Mouse (Mus musculus) forebrain, embryonic 12.5 days (tissue): ENCODE data around the gene Il17c. TPM values are rescaled to one million over a fixed set of nuclear protein-coding genes. Genes with fewer than 3 reads are reported as not detected.
A peak's percentile ranks its signal among the peaks of the same experiment; 100 is the strongest.

Experiments
- ATAC-seq: fragments of 200-750 bp; cut with Nextera tagmentation; 2 replicates; pipeline ENCODE4 v1.8.0; 2017; ENCODE audit warnings: moderate TSS enrichment; ENCODE audit not compliant: low FRiP score
- H3K27ac ChIP-seq: fragments of 300-500 bp; sonication (generic); 2 replicates; pipeline ENCODE4 v1.5.1; 2016; ENCODE audit warnings: mild to moderate bottlenecking
- H3K27me3 ChIP-seq: fragments of 300-500 bp; sonication (generic); 2 replicates; pipeline ENCODE4 v1.6.1; 2016; ENCODE audit warnings: mild to moderate bottlenecking
- H3K36me3 ChIP-seq: fragments of 300-500 bp; sonication (generic); replicated peaks from 2 replicates; pipeline ENCODE4 v1.6.1; 2016; ENCODE audit warnings: mild to moderate bottlenecking
- H3K4me1 ChIP-seq: fragments of 300-500 bp; sonication (generic); 2 replicates; pipeline ENCODE4 v1.6.1; 2016
- H3K4me2 ChIP-seq: fragments of 300-500 bp; sonication (generic); 2 replicates; pipeline ENCODE4 v1.6.1; 2016; ENCODE audit warnings: mild to moderate bottlenecking, moderate library complexity
- H3K4me3 ChIP-seq: fragments of 300-500 bp; sonication (generic); replicated peaks from 2 replicates; pipeline ENCODE4 v1.5.1; 2016; ENCODE audit warnings: mild to moderate bottlenecking
- H3K9ac ChIP-seq: fragments of 300-500 bp; sonication (generic); 2 replicates; pipeline ENCODE4 v1.6.1; 2016; ENCODE audit warnings: mild to moderate bottlenecking
- H3K9me3 ChIP-seq: fragments of 300-500 bp; sonication (generic); 2 replicates; pipeline ENCODE4 v1.6.1; 2016
- WGBS: fragments of 180-500 bp; shearing (Covaris S2); methylation state at CpG from one replicate; pipeline ENCODE4 v1.1.7; 2016; 5-methylcytosine and 5-hydroxymethylcytosine counted together
- polyA plus RNA-seq: library from polyadenylated mRNA; unstranded; fragments of >200 nt; fragmentation: Nextera tagmentation; extraction: Ambion mirVana; gene quantifications from 2 replicates; pipeline ENCODE4 v1.2.1, GENCODE M21; 2016

Il17c gene
- not detected in 2 replicates for polyA plus RNA-seq

DNA sequence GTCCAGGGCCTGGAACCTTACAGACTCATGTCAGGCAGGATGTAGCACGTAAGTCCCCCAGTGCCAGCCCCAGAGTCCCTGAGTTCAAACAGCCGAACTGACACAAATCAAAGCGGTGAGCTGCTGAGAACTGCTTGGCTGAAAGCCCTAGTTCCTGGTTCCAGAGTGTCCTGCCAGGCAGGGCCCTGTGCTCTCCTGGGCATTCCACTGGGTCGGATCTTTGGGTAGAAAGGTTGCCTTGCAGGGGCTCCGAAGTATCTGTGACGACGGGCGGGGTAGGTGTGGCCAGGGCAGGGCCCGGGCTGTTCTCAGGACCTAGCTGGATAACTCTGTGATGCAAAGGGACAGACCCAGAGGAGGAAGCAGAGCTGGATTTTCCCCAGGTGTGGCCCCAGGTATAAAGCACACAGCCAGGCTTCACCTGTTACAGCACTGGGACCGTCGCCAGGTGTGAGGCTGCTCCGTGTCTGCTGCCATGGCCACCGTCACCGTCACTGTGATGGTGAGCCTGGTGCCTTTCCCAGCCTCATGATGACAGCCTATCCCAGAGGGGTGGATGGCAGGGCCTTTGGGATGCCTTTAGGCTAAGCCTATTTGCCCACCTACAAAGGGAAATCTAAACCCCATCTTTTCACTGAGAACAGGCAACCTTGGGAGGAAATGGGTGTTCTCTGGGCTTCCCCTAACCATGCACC, at the start of gene Il17c:
Gene Il17c, plus strand, starts transcription at position 645 of the 695 bp plus-strand sequence.
- WGBS = 88% methylated on average over 14 of the region's 14 CpGs

GRCm38 (mm10) chr8:122375320-122375719, 46.5 kb upstream of the Il17c start:
- Histone ChIP-seq H3K36me3 (peaks cover 15% of the 10 kb centered on the region), H3K9ac (no peak overlapping the region), H3K27ac (no peak overlapping the region), H3K4me2 (peak overlapping the region; percentile 88), H3K4me1 (peaks cover 26% of the 10 kb centered on the region), H3K4me3 (0 out of 2 replicates have a peak overlapping the region, but pooled peaks have one; percentile 96), H3K9me3 (no peaks in the 10 kb centered on the region), H3K27me3 (no peaks in the 10 kb centered on the region)
- WGBS = 94% methylated on average over 7 of the region's 7 CpGs
- ATAC-seq = no peak

More for the DNA sequence above, at the start of gene Il17c:
- peaks cover 26% of the 10 kb centered on the region for H3K36me3 ChIP-seq
- no peak for ATAC-seq
- no peak within 1 kb of the TSS for H3K4me3 ChIP-seq
- no peak within 1 kb of the TSS for H3K27ac ChIP-seq
- H3K4me1 ChIP-seq = no peaks in the 10 kb centered on the region; the same call in 1 of the 2 replicates
- no peaks in the 10 kb centered on the region for H3K27me3 ChIP-seq
- H3K4me2 ChIP-seq = no peak within 1 kb of the TSS
- no peak within 1 kb of the TSS for H3K9ac ChIP-seq
- H3K9me3 ChIP-seq = no peaks in the 10 kb centered on the region

- 29% methylated on average over 13 of the region's 13 CpGs for WGBS
- peaks cover 26% of the 10 kb centered on the region for H3K4me1 ChIP-seq
- H3K4me3 ChIP-seq = peak overlapping the region; percentile 96
- H3K27me3 ChIP-seq = no peaks in the 10 kb centered on the region
- H3K9ac ChIP-seq = no peak overlapping the region; the same call in 1 of the 2 replicates
- peak; percentile 50 for ATAC-seq
- peaks cover 19% of the 10 kb centered on the region for H3K36me3 ChIP-seq
- H3K9me3 ChIP-seq = no peaks in the 10 kb centered on the region
- peak overlapping the region; percentile 16; the same call in 1 of the 2 replicates for H3K27ac ChIP-seq
- H3K4me2 ChIP-seq = peak overlapping the region; percentile 88
Measured at GRCm38 (mm10) chr8:122375751-122376364, 46.0 kb upstream of the Il17c start.

- Histone ChIP-seq H3K9ac (peak within 1 kb of the TSS; percentile 88), H3K9me3 (no peaks in the 10 kb centered on the region), H3K27ac (peak within 1 kb of the TSS; percentile 93), H3K36me3 (peaks cover 23% of the 10 kb centered on the region), H3K27me3 (no peaks in the 10 kb centered on the region), H3K4me1 (peaks cover 26% of the 10 kb centered on the region), H3K4me3 (peak within 1 kb of the TSS; percentile 96), H3K4me2 (peak within 1 kb of the TSS; percentile 88)
- peak; percentile 93 for ATAC-seq
- WGBS = under 1% methylated on average over 93 of the region's 107 CpGs
Measured at GRCm38 (mm10) chr8:122376365-122377231, 45.2 kb upstream of the Il17c start, which contains the start of gene Zc3h18. Gene Zc3h18, plus strand, starts transcription at chr8:122376609.

GRCm38 (mm10) chr8:122383039-122383438, 38.8 kb upstream of the Il17c start:
- WGBS = 91% methylated on average over 4 of the region's 4 CpGs

GRCm38 (mm10) chr8:122389357-122389756, 32.5 kb upstream of the Il17c start:
- Histone ChIP-seq H3K4me3 (no peak overlapping the region), H3K36me3 (peaks cover 93% of the 10 kb centered on the region)
- no peak for ATAC-seq

More at GRCm38 (mm10) chr8:122383039-122383438, 38.8 kb upstream of the Il17c start:
- Histone ChIP-seq H3K4me3 (no peak overlapping the region), H3K4me2 (no peak overlapping the region), H3K9ac (no peak overlapping the region), H3K27me3 (no peaks in the 10 kb centered on the region), H3K9me3 (no peaks in the 10 kb centered on the region), H3K36me3 (peaks cover 74% of the 10 kb centered on the region), H3K4me1 (peaks cover 12% of the 10 kb centered on the region), H3K27ac (no peak overlapping the region)
- no peak for ATAC-seq

GRCm38 (mm10) chr8:122390758-122391157, 31.1 kb upstream of the Il17c start:
- WGBS = 95% methylated on average over 3 of the region's 3 CpGs
- H3K36me3 ChIP-seq = peaks cover 91% of the 10 kb centered on the region
- H3K4me3 ChIP-seq = no peak overlapping the region

More at GRCm38 (mm10) chr8:122389357-122389756, 32.5 kb upstream of the Il17c start:
- H3K27me3 ChIP-seq = no peaks in the 10 kb centered on the region
- H3K27ac ChIP-seq = no peak overlapping the region
- no peak overlapping the region for H3K9ac ChIP-seq
- no peaks in the 10 kb centered on the region for H3K4me1 ChIP-seq
- H3K9me3 ChIP-seq = no peaks in the 10 kb centered on the region
- 84% methylated on average over 3 of the region's 3 CpGs for WGBS
- no peak overlapping the region for H3K4me2 ChIP-seq

GRCm38 (mm10) chr8:122393717-122394116, 28.1 kb upstream of the Il17c start:
- H3K36me3 ChIP-seq = peaks cover 83% of the 10 kb centered on the region
- H3K9ac ChIP-seq = no peak overlapping the region
- ATAC-seq = no peak
- H3K4me1 ChIP-seq = no peaks in the 10 kb centered on the region
- H3K27ac ChIP-seq = no peak overlapping the region
- no peak overlapping the region for H3K4me3 ChIP-seq
- no peaks in the 10 kb centered on the region for H3K9me3 ChIP-seq
- H3K4me2 ChIP-seq = no peak overlapping the region
- no peaks in the 10 kb centered on the region for H3K27me3 ChIP-seq

More at GRCm38 (mm10) chr8:122390758-122391157, 31.1 kb upstream of the Il17c start:
- Histone ChIP-seq H3K4me1 (no peaks in the 10 kb centered on the region), H3K9ac (no peak overlapping the region), H3K27ac (no peak overlapping the region), H3K4me2 (no peak overlapping the region), H3K27me3 (no peaks in the 10 kb centered on the region), H3K9me3 (no peaks in the 10 kb centered on the region)
- ATAC-seq = no peak

DNA sequence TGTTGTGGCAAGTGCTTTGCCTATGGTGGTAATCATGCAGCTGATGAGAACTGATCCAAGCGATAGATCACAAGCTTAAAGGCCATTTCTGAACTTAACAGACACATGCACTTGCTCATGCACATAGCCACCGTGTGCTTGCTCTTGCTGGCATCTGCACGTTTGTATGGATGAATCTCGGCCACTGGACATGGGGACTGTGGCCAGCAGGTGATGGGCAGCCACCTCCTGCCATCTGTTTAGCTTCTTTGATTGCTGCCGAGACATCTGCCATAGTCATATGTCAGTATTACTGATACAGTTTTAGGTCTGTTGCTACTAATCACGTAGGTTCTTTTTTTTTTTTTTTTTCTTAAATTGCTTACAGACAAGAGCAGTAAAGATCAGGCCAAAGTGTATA, 26.5 kb upstream of the Il17c start:
- H3K36me3 ChIP-seq = peaks cover 84% of the 10 kb centered on the region
- H3K9ac ChIP-seq = no peak overlapping the region
- ATAC-seq = no peak
- 89% methylated on average over 6 of the region's 6 CpGs for WGBS
- H3K4me2 ChIP-seq = no peak overlapping the region
- H3K4me3 ChIP-seq = no peak overlapping the region
- no peaks in the 10 kb centered on the region for H3K27me3 ChIP-seq
- H3K27ac ChIP-seq = no peak overlapping the region
- no peaks in the 10 kb centered on the region for H3K9me3 ChIP-seq
- no peaks in the 10 kb centered on the region for H3K4me1 ChIP-seq

- H3K4me2 ChIP-seq = no peak overlapping the region
- H3K4me1 ChIP-seq = no peaks in the 10 kb centered on the region
- peaks cover 89% of the 10 kb centered on the region for H3K36me3 ChIP-seq
- H3K27me3 ChIP-seq = no peaks in the 10 kb centered on the region
- no peaks in the 10 kb centered on the region for H3K9me3 ChIP-seq
- H3K4me3 ChIP-seq = no peak overlapping the region
- H3K27ac ChIP-seq = no peak overlapping the region
- H3K9ac ChIP-seq = no peak overlapping the region
- ATAC-seq = no peak
- WGBS = 95% methylated on average over 9 of the region's 9 CpGs
Measured at GRCm38 (mm10) chr8:122398186-122398585, 23.6 kb upstream of the Il17c start.

DNA sequence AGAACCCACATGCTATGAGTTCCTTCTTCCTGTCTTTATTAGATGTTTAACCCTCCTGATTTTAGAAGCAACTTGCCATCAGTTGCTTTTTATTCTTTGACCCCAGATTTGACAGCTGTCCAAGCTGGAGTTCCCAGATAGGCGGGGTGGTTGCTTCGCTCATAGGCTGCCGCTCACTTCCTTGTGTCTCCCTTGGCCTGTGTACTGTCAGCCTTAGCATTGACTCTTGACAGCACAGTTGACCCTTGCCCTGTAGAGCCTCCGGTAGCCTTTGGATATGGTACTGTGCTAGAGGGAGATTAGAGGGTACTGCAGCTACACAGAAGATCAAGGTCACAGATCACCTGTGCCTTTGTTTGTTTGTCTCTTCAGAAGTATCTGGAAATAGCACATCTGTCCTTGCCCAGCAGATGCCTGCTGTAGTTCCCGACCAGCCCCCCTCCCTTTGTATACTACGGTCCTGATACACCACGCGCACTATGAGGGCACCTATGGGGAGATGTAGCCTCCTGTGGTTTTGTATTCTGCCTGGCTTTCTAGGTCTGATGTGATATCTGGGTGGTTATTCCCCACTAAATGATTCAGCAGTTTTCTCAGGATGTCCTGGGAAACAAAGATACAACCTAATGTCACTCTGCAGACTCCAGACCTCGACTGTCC, 16.5 kb upstream of the Il17c start:
- Histone ChIP-seq H3K9ac (no peak overlapping the region), H3K4me1 (no peaks in the 10 kb centered on the region), H3K4me3 (no peak overlapping the region), H3K4me2 (no peak overlapping the region), H3K27ac (no peak overlapping the region), H3K9me3 (no peaks in the 10 kb centered on the region), H3K27me3 (no peaks in the 10 kb centered on the region), H3K36me3 (peaks cover 99% of the 10 kb centered on the region)
- no peak for ATAC-seq
- WGBS = 93% methylated on average over 9 of the region's 9 CpGs
